Mouse (Mus musculus): Measurements from ENCODE around the gene Ift140.
"Not testable (repeated sequence)": the region's sequence is repeated elsewhere in the genome, so short reads cannot be mapped to it uniquely, and the experiment has no call there.

Ift140 gene

GRCm38 (mm10) chr17:25115664-25116432 lies 100.0 kb downstream of the Ift140 start, which contains the start of gene Telo2:
Gene Telo2, minus strand, starts transcription at chr17:25115967.
- DNase-seq (ENCODE audit: low spot score in 2 of 2), result peak; percentile 85 to 91

GRCm38 (mm10) chr17:25117263-25117662 lies 101.4 kb downstream of the Ift140 start:
- DNase-seq (ENCODE audit: low spot score in 2 of 2), result no peak

- no peak for DNase-seq (ENCODE audit: low spot score in 2 of 2)
These were observed 104.5 kb downstream of the Ift140 start, which contains the start of gene Ptx4 for GRCm38 (mm10) chr17:25120406-25120805. Gene Ptx4, plus strand, starts transcription at chr17:25120760.

- no peak for DNase-seq (ENCODE audit: low spot score in 2 of 2)
These were observed 108.1 kb downstream of the Ift140 start for GRCm38 (mm10) chr17:25123979-25124378.

GRCm38 (mm10) chr17:25125442-25126060 lies 109.7 kb downstream of the Ift140 start:
- not testable (repeated sequence) for DNase-seq (ENCODE audit: low spot score in 2 of 2)

GRCm38 (mm10) chr17:25127079-25127478 lies 111.2 kb downstream of the Ift140 start:
- DNase-seq (ENCODE audit: low spot score in 2 of 2), result no peak

- no peak for DNase-seq (ENCODE audit: low spot score in 2 of 2)
These were observed 111.8 kb downstream of the Ift140 start for GRCm38 (mm10) chr17:25127681-25128080.

- no peak for DNase-seq (ENCODE audit: low spot score in 2 of 2)
These were observed 114.2 kb downstream of the Ift140 start for GRCm38 (mm10) chr17:25130060-25130459.

- peak; percentile 87 to 93 for DNase-seq (ENCODE audit: low spot score in 2 of 2)
These were observed 117.4 kb downstream of the Ift140 start, which contains the start of gene Clcn7 for GRCm38 (mm10) chr17:25133275-25133698. Gene Clcn7, plus strand, starts transcription at chr17:25133391.

GRCm38 (mm10) chr17:25135622-25136021 lies 119.7 kb downstream of the Ift140 start:
- no peak for DNase-seq (ENCODE audit: low spot score in 2 of 2)

- DNase-seq (ENCODE audit: low spot score in 2 of 2), result no peak
These were observed 122.9 kb downstream of the Ift140 start for GRCm38 (mm10) chr17:25138803-25139202.

GRCm38 (mm10) chr17:25139960-25140359 lies 124.1 kb downstream of the Ift140 start:
- DNase-seq (ENCODE audit: low spot score in 2 of 2), result no peak
